Mouse (Mus musculus): ENCODE measurements around the gene Rrh. TPM values are rescaled to one million over a fixed set of nuclear protein-coding genes. Genes with fewer than 3 reads are reported as not detected.
"Not testable (repeated sequence)": the region's sequence is repeated elsewhere in the genome, so short reads cannot be mapped to it uniquely, and the experiment has no call there.

The Rrh gene
- polyA plus RNA-seq, 1 experiment, result 0.19 TPM

GRCm38 (mm10) chr3:129782746-129783145 is 39.6 kb downstream of the Rrh start:
- DNase-seq (ENCODE audit: low spot score), result no peak

- DNase-seq (ENCODE audit: low spot score), result no peak
Observed at GRCm38 (mm10) chr3:129781435-129781834, 41.0 kb downstream of the Rrh start.

GRCm38 (mm10) chr3:129771210-129771609 is 51.2 kb downstream of the Rrh start:
- DNase-seq (ENCODE audit: low spot score), result no peak

GRCm38 (mm10) chr3:129766971-129767794 is 55.2 kb downstream of the Rrh start:
- DNase-seq (ENCODE audit: low spot score), result no peak

GRCm38 (mm10) chr3:129766106-129766505 is 56.3 kb downstream of the Rrh start:
- no peak for DNase-seq (ENCODE audit: low spot score)

GRCm38 (mm10) chr3:129757599-129757998 is 64.8 kb downstream of the Rrh start:
- DNase-seq (ENCODE audit: low spot score), result not testable (repeated sequence)

- no peak for DNase-seq (ENCODE audit: low spot score)
Observed at GRCm38 (mm10) chr3:129754650-129755604, 67.5 kb downstream of the Rrh start, which contains the start of gene Egf. Gene Egf (minus strand): TSS chr3:129755316.

Other genes starting within 250 kb of the Rrh start
- 2.2 and 2.4 TPM in 2 replicates for gene Egf, start 67.3 kb downstream of the Rrh start, polyA plus RNA-seq (2012; rRNA removed)
- gene Lrit3, start 18.6 kb downstream of the Rrh start, polyA plus RNA-seq (2012; rRNA removed), result 0.12 and 0.16 TPM in 2 replicates
- 42.3 and 44.0 TPM in 2 replicates for gene Gar1, start 8.8 kb upstream of the Rrh start, polyA plus RNA-seq (2012; rRNA removed)
- gene Cfi, start 13.3 kb upstream of the Rrh start, polyA plus RNA-seq (2012; rRNA removed), result 0.34 and 0.39 TPM in 2 replicates
- gene Pla2g12a, start 56.0 kb upstream of the Rrh start, polyA plus RNA-seq (2012; rRNA removed), result 20.2 and 23.8 TPM in 2 replicates
- 38.2 and 48.0 TPM in 2 replicates for gene Casp6, start 78.8 kb upstream of the Rrh start, polyA plus RNA-seq (2012; rRNA removed)
- 12.2 and 12.5 TPM in 2 replicates for gene Mcub, start 147.6 kb upstream of the Rrh start, polyA plus RNA-seq (2012; rRNA removed)
- gene Sec24b, start 239.0 kb upstream of the Rrh start, polyA plus RNA-seq (2012; rRNA removed), result 60.6 and 63.7 TPM in 2 replicates

All from urinary bladder, adult 2 months (tissue).